Mouse (Mus musculus) hindbrain, embryonic 16.5 days (tissue): ENCODE data around the gene Faap100. TPM values are rescaled to one million over a fixed set of nuclear protein-coding genes. Genes with fewer than 3 reads are reported as not detected.
"Not testable (repeated sequence)": the region's sequence is repeated elsewhere in the genome, so short reads cannot be mapped to it uniquely, and the experiment has no call there.

ENCODE experiments used
- ATAC-seq: fragments of 200-750 bp; cut with Nextera tagmentation; 2 replicates; pipeline ENCODE4 v1.8.0; 2017; ENCODE audit warnings: moderate TSS enrichment, moderate library complexity
- H3K27ac ChIP-seq: fragments of 300-500 bp; sonication (generic); 2 replicates; pipeline ENCODE4 v1.5.1; 2014; ENCODE audit warnings: low read depth, mild to moderate bottlenecking, control low read depth, low read length, moderate library complexity
- H3K27me3 ChIP-seq: fragments of 300-500 bp; sonication (generic); replicated peaks from 2 replicates; pipeline ENCODE4 v1.6.1; 2014; ENCODE audit warnings: low read length; ENCODE audit not compliant: control insufficient read depth, insufficient read depth
- H3K36me3 ChIP-seq: fragments of 300-500 bp; sonication (generic); 2 replicates; pipeline ENCODE4 v1.6.1; 2014; ENCODE audit warnings: mild to moderate bottlenecking, low read length, moderate library complexity, mixed read lengths; ENCODE audit not compliant: control insufficient read depth, insufficient read depth
- H3K4me1 ChIP-seq: fragments of 300-500 bp; sonication (generic); 2 replicates; pipeline ENCODE4 v1.6.1; 2014; ENCODE audit warnings: low read depth, low read length; ENCODE audit not compliant: control insufficient read depth, insufficient read depth
- H3K4me2 ChIP-seq: fragments of 300-500 bp; sonication (generic); 2 replicates; pipeline ENCODE4 v1.6.1; 2014; ENCODE audit warnings: mild to moderate bottlenecking, low read length, control low read depth, moderate library complexity
- H3K4me3 ChIP-seq: fragments of 300-500 bp; sonication (generic); 2 replicates; pipeline ENCODE4 v1.5.1; 2014; ENCODE audit warnings: mild to moderate bottlenecking, low read length, control low read depth, moderate library complexity
- H3K9ac ChIP-seq: fragments of 300-500 bp; sonication (generic); 2 replicates; pipeline ENCODE4 v1.6.1; 2014; ENCODE audit warnings: low read depth, mild to moderate bottlenecking, control low read depth, low read length, moderate library complexity
- H3K9me3 ChIP-seq: fragments of 300-500 bp; sonication (generic); 2 replicates; pipeline ENCODE4 v1.6.1; 2014; ENCODE audit warnings: mild to moderate bottlenecking, low read length, moderate library complexity; ENCODE audit not compliant: control insufficient read depth
- WGBS: fragments of 180-500 bp; shearing (Covaris S2); extraction: QIAGEN DNeasy Blood & Tissue Kit; methylation state at CpG from one replicate; pipeline ENCODE4 v1.1.7; 2014; 5-methylcytosine and 5-hydroxymethylcytosine counted together
- polyA plus RNA-seq: library from polyadenylated mRNA; unstranded; fragments of >200 nt; fragmentation: Nextera tagmentation; extraction: Ambion mirVana; gene quantifications from 2 replicates; pipeline ENCODE4 v1.2.1, GENCODE M21; 2015

Faap100 gene
- polyA plus RNA-seq, result 103 and 109 TPM in 2 replicates

GRCm38 (mm10) chr11:120378611-120379540, at the start of gene Faap100:
Gene Faap100, minus strand, starts transcription at chr11:120378764.
- Histone ChIP-seq H3K4me2 (peak within 1 kb of the TSS; percentile 85), H3K4me3 (peak within 1 kb of the TSS; percentile 65), H3K9me3 (no peaks in the 10 kb centered on the region), H3K36me3 (peaks cover 25% of the 10 kb centered on the region), H3K27ac (peak within 1 kb of the TSS; percentile 77), H3K9ac (peak within 1 kb of the TSS; percentile 88), H3K27me3 (no peaks in the 10 kb centered on the region), H3K4me1 (peaks cover 18% of the 10 kb centered on the region)
- 9% methylated on average over 53 of the region's 54 CpGs for WGBS
- ATAC-seq, result peak; percentile 85

- Histone ChIP-seq H3K9me3 (no peaks in the 10 kb centered on the region), H3K36me3 (peaks cover 23% of the 10 kb centered on the region), H3K4me1 (no peaks in the 10 kb centered on the region), H3K4me3 (no peak overlapping the region), H3K27ac (no peak overlapping the region), H3K9ac (no peak overlapping the region), H3K27me3 (no peaks in the 10 kb centered on the region), H3K4me2 (no peak overlapping the region)
- no peak for ATAC-seq
- WGBS, result 96% methylated on average over 3 of the region's 3 CpGs
These were observed 48.2 kb upstream of the Faap100 start for GRCm38 (mm10) chr11:120426727-120427126.

- H3K4me2 ChIP-seq, result no peak overlapping the region
- no peaks in the 10 kb centered on the region for H3K9me3 ChIP-seq
- H3K9ac ChIP-seq, result no peak overlapping the region
- ATAC-seq, result no peak
- no peak overlapping the region for H3K27ac ChIP-seq
- WGBS, result 72% methylated on average over 9 of the region's 9 CpGs
- H3K4me3 ChIP-seq, result no peak overlapping the region
- no peaks in the 10 kb centered on the region for H3K4me1 ChIP-seq
- no peaks in the 10 kb centered on the region for H3K27me3 ChIP-seq
- peaks cover 27% of the 10 kb centered on the region for H3K36me3 ChIP-seq
These were observed 45.2 kb upstream of the Faap100 start for GRCm38 (mm10) chr11:120423569-120424295.

GRCm38 (mm10) chr11:120422651-120423568, 44.3 kb upstream of the Faap100 start:
- Histone ChIP-seq H3K27me3 (no peaks in the 10 kb centered on the region), H3K36me3 (peaks cover 24% of the 10 kb centered on the region), H3K9ac (no peak overlapping the region), H3K4me1 (no peaks in the 10 kb centered on the region), H3K9me3 (no peaks in the 10 kb centered on the region), H3K27ac (no peak overlapping the region), H3K4me3 (no peak overlapping the region), H3K4me2 (no peak overlapping the region)
- 87% methylated on average over 13 of the region's 13 CpGs for WGBS
- no peak for ATAC-seq

- Histone ChIP-seq H3K4me1 (no peaks in the 10 kb centered on the region), H3K4me2 (no peak overlapping the region), H3K9me3 (no peaks in the 10 kb centered on the region), H3K4me3 (no peak overlapping the region), H3K27ac (no peak overlapping the region), H3K27me3 (no peaks in the 10 kb centered on the region), H3K36me3 (peaks cover 33% of the 10 kb centered on the region), H3K9ac (no peak overlapping the region)
- 88% methylated on average over 1 of the region's 1 CpGs for WGBS
- no peak for ATAC-seq
These were observed 40.0 kb upstream of the Faap100 start for GRCm38 (mm10) chr11:120418592-120418991.

- Histone ChIP-seq H3K4me2 (no peak overlapping the region), H3K9me3 (no peaks in the 10 kb centered on the region), H3K4me3 (no peak overlapping the region), H3K4me1 (no peaks in the 10 kb centered on the region), H3K27ac (no peak overlapping the region), H3K36me3 (peaks cover 38% of the 10 kb centered on the region), H3K9ac (no peak overlapping the region), H3K27me3 (no peaks in the 10 kb centered on the region)
- WGBS, result 89% methylated on average over 7 of the region's 7 CpGs
- ATAC-seq, result no peak
These were observed 39.3 kb upstream of the Faap100 start for GRCm38 (mm10) chr11:120417852-120418251.

GRCm38 (mm10) chr11:120413621-120414020, 35.1 kb upstream of the Faap100 start:
- not testable (repeated sequence) for H3K27ac ChIP-seq, H3K4me1 ChIP-seq, H3K9me3 ChIP-seq, H3K4me2 ChIP-seq, H3K9ac ChIP-seq, ATAC-seq, H3K4me3 ChIP-seq, H3K27me3 ChIP-seq
- WGBS, result 95% methylated on average over 7 of the region's 10 CpGs
- H3K36me3 ChIP-seq, result peaks cover 58% of the 10 kb centered on the region

GRCm38 (mm10) chr11:120406445-120406844, 27.9 kb upstream of the Faap100 start:
- Histone ChIP-seq H3K27me3 (no peaks in the 10 kb centered on the region), H3K36me3 (peaks cover 61% of the 10 kb centered on the region), H3K4me3 (no peak overlapping the region), H3K27ac (no peak overlapping the region), H3K4me1 (no peaks in the 10 kb centered on the region), H3K9me3 (no peaks in the 10 kb centered on the region), H3K9ac (no peak overlapping the region), H3K4me2 (no peak overlapping the region)
- WGBS, result 79% methylated on average over 1 of the region's 1 CpGs
- no peak for ATAC-seq
